Mouse (Mus musculus) spleen, embryonic (tissue): ENCODE data around the gene Nop9.

Experiments used
- CTCF ChIA-PET: fragments of 350-600 bp; sonication (Branson Sonifier 250); formaldehyde crosslinking; loops from one replicate; lab custom pipeline; 2022; lab: Charles Lee

Nop9 gene

GRCm38 (mm10) chr14:55768555-55768954 is 23.1 kb downstream of the Nop9 start:
- CTCF ChIA-PET = interaction anchor here (0.6 kb wide), 1 partner anchor 122 kb away, joined by 3 read pairs; no protein-coding TSS in a partner anchor

DNA sequence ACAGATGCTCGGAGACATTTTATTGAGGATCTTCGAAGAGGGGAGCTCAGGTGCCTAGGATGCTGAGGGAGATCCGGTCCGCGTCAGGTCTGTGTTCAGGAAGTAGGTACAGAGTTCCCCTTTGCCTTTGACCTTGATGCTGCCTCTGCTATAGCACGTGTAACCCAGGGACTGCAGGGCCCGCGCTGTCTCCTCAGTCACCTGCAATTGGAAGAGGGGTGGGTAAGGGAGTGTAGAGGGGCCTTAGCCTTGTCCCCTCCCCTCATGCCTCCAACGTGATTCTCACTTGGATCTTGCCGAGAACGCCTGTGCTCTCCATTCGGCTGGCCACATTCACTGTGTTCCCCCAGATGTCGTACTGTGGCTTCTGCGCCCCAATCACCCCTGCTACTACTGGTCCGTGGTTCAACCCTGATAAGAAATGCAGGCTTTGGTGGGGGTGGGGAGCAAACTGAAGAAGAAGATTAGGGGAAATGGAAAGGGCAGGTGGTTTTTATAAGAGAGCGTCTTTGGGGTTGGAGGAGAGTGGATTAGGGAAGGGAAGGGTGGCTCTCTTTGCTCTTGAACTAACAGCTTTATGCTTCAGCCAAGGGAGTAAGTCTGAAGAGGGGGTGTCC is 23.7 kb downstream of the Nop9 start:
- CTCF ChIA-PET = no interaction called here

GRCm38 (mm10) chr14:55776711-55777110 is 31.2 kb downstream of the Nop9 start:
- CTCF ChIA-PET = no interaction called here

DNA sequence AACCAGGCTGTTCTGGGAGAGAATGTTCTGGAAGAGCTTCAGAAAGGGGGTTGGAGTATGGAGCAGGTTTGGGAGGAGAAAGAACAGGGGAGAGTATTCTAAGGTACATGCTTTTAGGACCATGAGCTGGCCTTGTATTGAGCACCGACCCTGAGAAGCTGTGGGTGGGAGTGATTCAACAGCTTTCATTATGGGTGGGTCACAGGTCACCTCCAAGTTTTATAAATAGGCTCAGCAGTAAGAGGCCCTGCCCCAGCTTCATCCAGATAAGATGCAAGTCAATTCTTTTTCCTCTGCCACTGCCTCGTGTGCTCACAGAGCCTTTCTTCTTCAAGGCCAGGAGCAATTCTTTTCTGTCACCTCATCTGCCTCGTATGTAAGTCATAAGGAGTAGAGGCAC is 31.7 kb downstream of the Nop9 start:
- CTCF ChIA-PET = no interaction called here

DNA sequence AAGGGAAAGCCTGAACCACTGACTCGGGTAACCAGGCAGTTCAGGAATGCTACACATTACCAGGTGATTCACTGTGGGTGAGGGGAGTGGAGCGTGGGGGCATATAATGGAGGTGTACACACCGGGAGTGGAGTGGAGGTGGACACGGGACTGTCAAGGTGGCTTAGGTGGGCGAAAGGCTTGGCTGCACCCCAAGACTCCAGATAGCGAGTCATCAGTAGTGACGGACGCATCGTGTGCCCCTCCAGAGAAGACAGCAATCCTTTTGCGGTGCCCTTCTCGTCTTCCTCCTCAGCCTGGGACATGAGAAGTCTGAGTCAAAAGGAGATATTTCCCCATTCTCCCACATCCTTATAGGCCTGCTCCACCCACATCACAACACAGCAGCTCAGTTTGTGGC is 32.3 kb downstream of the Nop9 start:
- CTCF ChIA-PET = no interaction called here

DNA sequence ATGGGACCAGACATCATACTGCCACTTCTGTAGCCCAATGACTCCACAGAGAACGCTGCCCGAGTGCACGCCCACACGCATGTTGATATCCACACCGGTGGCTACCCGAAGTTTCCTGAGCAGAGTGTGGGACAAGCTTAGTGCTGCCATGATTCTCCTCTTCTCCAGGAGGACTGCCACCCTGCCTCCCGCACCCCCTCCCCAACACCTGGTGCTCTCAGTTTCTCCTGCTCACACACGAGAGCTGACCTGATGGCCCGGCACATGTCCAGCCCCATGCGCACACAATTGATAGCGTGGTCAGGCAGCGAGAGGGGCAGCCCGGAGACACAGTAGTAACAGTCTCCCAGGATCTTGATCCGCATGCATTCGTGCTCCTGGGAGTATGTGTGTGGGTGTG is 33.2 kb downstream of the Nop9 start:
- CTCF ChIA-PET = no interaction called here

DNA sequence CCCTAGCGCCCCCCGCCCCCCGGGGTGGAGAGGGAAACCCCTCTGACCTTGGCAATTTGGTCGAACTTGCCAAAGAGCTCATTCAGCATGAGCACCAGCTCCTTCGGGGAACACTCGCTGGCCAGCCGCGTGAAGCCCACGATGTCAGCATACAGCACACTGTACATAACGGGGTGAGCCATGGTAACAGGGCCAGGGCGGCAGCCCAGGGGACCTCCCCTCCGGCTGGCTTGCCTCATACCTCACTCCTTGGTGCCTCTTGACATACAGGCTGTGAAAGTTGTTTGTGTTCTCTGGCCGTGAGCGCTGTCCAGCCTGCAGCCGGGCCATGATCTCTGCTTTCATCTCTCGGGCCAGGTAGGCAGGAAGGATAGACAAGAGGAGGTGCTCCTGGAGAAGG is 34.2 kb downstream of the Nop9 start:
- CTCF ChIA-PET = no interaction called here

GRCm38 (mm10) chr14:55780736-55781135 is 35.2 kb downstream of the Nop9 start:
- CTCF ChIA-PET = interaction anchor here (0.5 to 0.9 kb wide), 2 partner anchors 13 to 163 kb away, joined by 3 to 12 read pairs; partner anchors contain the start of gene Rec8

DNA sequence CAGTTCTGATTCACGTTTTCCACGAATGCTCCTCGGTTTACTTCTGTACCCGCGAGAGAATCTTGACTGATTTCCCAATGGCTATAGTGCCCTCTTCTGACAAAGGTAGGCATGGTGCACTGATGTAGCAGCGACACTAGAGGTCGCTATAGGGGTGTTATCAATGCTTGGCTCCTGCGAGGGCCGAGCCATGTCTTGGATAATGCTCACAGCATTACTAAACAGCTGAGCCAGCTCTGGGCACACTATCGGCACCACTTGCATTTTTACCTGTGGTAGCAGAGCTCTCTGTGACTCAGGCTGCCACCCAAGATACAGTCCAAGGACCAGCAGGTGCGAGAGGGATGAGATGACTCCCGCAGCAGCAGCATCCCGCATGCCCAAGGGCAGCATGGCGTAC is 35.8 kb downstream of the Nop9 start:
- CTCF ChIA-PET = interaction anchor here (0.9 kb wide), 1 partner anchor 13 kb away, joined by 3 read pairs; no protein-coding TSS in a partner anchor

DNA sequence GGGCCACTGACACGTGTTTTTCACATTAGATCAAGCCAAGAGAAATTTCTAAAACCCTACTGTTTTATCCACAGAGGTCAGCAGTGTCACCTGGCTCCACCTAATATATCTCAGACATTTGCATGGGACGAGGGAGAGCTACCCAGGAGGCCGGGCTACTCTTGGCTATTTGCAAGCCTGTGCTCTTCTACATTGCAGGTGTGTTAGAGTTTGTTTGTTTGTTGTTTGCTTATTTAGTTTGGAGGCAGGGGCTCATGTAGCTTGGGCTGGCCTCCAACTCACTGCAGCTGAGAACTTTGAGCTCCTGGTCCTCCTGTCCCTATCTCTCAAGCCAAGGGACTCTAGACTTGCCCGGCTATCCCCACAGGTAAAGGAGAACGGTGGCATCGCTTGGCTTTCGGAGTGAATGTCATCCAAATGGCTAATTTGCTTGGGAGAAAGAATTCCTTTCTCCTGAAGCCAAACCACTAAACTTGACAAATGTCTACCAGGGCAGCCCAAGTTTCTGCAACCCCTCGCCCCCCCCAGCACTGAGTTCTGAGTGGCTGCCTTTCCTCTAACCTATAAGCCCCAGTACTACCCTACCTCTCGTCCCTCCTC is 37.0 kb downstream of the Nop9 start:
- CTCF ChIA-PET = no interaction called here

GRCm38 (mm10) chr14:55783171-55783957 is 37.9 kb downstream of the Nop9 start:
- CTCF ChIA-PET = no interaction called here

- CTCF ChIA-PET = no interaction called here
These were observed 38.4 kb downstream of the Nop9 start, which contains the start of gene Adcy4 for GRCm38 (mm10) chr14:55783958-55784235. Adcy4 (minus strand) TSS chr14:55784095.

DNA sequence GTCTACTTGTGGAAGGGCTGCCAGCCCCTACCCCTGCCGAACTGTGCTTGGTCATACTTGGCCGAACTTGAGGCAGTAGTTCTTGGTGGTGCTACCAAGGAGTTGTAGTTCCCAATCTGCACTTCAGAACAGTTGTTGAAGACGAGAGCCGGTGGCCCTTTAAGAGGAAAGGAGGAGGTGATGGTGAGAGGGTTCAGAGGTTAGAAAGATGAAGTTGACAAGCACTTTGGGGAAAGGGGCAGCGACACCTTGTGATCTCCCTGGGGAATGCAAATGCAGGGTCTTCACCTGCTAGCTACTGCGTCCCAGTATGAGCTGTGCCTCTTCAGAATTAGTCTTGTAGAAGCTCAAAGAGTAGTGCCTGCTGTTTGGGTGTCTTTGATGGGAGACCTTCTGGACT is 39.7 kb downstream of the Nop9 start:
- CTCF ChIA-PET = no interaction called here

DNA sequence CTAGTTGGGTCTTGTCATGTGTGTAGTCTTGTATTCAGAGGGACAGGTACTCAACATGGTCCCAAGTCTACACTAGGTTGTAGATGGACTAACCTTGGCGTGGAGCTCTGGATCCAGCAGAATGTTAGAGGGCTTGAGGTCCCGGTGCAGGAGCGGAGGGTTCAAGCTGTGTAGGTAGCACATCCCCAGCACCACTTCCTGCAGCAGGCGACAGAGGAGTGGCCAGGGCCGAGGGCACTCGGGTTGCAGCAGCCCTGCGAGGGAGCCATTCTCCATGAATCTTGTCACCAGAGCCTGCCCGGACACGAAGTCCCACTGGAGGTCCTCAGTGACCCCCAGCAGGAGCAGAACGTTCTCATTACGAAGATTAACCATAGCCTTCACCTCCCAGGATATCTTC is 42.2 kb downstream of the Nop9 start:
- CTCF ChIA-PET = no interaction called here

DNA sequence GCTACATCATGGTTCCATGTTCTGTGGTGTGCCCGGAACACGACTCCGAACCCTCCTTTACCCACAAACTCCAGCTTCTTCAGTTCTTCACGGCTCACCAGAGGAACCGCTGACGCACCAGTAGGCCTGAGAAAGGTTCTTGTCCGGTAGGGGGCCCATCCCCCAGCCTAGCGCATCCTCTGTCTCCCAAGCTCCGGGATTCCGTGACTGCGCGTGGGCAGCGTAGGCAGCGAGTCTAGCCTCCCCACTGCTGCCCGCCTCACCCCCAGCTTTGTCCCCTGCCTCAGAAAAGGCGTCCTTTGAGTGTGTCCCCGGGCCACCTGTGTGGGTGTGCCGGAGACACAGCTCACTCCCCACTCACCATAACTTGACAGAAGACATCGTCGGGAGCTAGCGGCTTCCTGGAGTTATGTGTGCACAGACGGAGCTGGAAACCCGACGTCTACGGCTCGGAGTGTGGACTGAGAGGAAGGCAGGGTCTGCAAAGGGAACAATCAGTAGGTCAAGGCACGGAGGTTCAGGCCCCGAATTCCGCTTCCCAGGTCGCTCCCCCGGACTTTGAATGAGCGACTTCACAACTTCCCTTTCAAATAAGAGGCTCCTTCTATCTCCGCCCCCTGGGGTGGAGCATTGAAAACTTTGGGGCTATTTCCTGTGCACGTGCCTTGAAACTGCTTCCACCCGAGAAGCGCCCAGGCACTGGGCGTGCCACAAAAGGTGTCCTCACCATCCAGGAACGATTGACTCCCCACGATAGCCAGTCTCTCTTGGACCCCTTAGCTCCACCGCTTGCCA is 43.0 kb downstream of the Nop9 start, which contains the start of gene Ripk3:
TSS of gene Ripk3 (minus strand) at position 610 of the 795 bp plus-strand sequence.
- CTCF ChIA-PET = no interaction called here

- CTCF ChIA-PET = interaction anchor here (1.3 kb wide), 1 partner anchor 12 kb away, joined by 3 read pairs; no protein-coding TSS in a partner anchor
These were observed 48.0 kb downstream of the Nop9 start for GRCm38 (mm10) chr14:55793461-55793860.

- CTCF ChIA-PET = interaction anchor here (1.3 kb wide), 1 partner anchor 13 kb away, joined by 3 read pairs; no protein-coding TSS in a partner anchor
These were observed 48.5 kb downstream of the Nop9 start for GRCm38 (mm10) chr14:55793946-55794345.

DNA sequence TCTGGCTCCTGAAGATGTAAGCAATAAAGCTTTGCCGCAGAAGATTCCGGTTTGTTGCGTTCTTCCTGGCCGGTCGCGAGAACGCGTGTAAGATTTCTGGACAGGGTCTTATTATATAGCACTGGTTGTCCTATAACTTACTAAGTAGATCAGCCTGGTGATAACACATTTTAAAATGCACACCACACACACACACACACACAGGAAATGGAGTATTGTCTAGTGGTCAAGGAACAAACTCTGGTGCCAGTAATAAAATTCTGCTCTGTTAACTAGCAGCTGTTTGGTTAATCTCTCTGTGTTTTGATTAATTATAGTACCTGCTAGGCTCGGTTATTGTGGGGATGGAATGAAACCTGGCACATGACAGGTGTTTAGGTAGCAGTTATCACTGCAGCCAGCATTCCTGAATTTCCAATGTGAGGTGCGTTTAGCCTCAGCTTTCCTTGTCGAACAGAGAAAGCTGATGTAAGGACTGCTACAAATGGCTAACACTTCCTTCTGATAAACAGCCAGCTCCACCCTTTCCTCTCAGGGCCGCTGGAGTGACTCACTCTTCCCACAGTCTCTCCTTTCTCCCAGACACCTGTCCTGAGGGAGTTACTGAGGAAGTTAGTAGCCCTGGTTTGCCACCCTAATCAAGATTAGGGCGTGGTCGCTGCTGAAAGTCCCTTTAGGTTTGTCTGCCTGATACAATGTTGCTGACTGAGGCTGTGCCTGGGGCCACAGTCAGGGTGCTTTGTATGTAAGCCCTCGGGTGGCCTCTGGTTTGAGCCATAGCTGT is 50.1 kb downstream of the Nop9 start:
- CTCF ChIA-PET = no interaction called here
